Mouse (Mus musculus): Measurements from ENCODE around the gene Mtcl1. TPM values are rescaled to one million over a fixed set of nuclear protein-coding genes. Genes with fewer than 3 reads are reported as not detected.

Gene Mtcl1
- polyA plus RNA-seq, 1 experiment from 2014 or later: 14.3 TPM

DNA sequence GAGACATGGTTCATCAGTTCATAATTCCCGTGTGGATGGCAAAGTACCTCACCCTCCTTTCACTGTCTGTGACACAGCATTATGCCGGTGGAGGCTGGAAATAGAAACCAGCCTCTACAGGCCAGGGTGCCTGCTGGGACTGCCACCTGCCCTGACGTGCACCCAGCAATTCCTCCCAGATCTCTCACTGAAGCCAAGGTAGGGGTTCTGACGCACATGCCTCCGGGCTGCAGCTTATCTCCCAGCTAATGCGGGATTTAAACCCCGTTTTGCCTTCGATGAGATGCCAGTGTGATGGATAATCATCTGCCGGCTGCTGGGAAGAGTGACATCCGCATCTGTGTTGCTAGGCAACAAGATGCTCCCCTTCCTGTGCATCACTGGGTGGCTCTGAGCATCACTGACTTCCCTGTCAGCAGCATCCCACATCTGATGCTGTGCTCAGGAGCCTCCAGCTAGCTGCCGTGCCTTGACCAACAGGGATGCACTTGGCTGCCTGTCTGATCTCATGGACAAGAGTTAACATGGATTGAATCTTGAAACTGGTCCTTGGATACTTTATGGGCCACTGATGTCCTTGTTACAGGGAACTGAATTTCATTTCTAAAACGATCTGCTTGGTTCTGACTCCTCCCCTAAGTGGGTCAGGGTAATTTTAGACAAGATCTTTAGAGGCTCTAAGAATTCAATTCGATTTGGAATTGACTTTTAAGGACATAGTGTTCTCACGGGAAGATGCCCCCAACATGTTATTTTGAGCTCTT lies 123.9 kb downstream of the Mtcl1 start:
- ATAC-seq (ENCODE audit: insufficient read depth): no peak
- 39% methylated on average over 14 of the region's 14 CpGs for WGBS
- no peak for DNase-seq

DNA sequence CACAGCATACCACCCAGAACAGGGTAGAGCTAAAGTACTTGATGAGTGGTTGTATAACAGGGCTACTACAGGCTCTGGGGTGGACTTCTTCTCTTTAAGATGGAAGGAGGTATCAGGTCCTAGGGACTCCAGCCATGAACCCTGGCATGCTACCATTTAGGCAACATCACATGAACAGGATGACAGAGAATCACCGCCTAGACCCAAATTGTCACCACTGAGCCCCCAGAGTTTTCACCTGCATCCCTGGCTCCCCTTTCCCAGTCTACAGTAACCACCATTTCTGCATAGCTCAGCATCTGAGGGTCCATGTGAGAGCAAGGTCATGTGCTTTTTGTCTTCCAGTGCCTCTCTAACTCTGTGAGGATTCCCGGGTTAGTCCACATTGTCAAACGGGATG lies 124.7 kb downstream of the Mtcl1 start:
- no peak for ATAC-seq (ENCODE audit: insufficient read depth)
- TF ChIP-seq CTCF (IDR thresholded peaks at IDR 0.05; ENCODE audit: low read depth): no peak
- H3K27me3 ChIP-seq (ENCODE audit: insufficient read depth, low read length): no peaks in the 10 kb centered on the region

More for the DNA sequence above, 123.9 kb downstream of the Mtcl1 start:
- no peaks in the 10 kb centered on the region for H3K36me3 ChIP-seq (ENCODE audit: insufficient read depth)
- no peak overlapping the region for H3K9ac ChIP-seq
- no peak overlapping the region for H3K4me3 ChIP-seq (ENCODE audit: low read depth, low read length)
- TF ChIP-seq CTCF (IDR thresholded peaks at IDR 0.05; ENCODE audit: low read depth): no peak
- H3K4me2 ChIP-seq: no peak overlapping the region
- no peak overlapping the region for H3K27ac ChIP-seq (ENCODE audit: low read depth)
- no peaks in the 10 kb centered on the region for H3K27me3 ChIP-seq (ENCODE audit: insufficient read depth, low read length)
- H3K4me1 ChIP-seq (ENCODE audit: insufficient read depth): no peaks in the 10 kb centered on the region
- H3K9me3 ChIP-seq (ENCODE audit: low read depth, low read length): no peaks in the 10 kb centered on the region

DNA sequence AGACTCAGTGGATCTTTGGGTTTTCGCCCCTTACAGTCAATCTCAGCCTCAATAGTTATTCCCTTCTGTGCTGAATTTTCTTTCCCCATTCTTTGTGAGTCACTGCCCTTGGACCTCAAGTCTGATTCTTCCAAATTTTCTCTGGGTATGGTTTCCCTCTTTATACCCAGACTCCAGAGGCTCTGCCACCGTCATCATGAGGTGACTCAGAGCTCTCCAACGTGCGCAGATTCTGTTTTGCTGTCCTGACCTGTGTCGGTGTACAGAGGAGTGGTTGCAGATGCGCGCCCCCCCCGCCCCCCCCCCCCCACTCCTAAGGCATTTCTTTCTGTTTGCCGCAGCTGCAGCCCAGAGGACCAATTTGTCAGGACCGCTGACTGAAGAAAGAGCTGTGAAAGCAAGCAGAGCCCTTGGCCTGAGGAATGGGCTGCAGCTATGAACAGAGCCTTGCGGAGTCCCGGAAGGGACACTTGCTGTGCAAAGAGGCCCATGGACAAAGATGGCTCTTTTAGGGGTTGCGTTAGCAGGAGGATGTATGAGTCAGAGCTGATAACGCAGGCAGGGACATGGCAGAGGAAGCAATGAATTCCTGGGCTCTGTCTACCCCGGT lies 126.8 kb downstream of the Mtcl1 start:
- DNase-seq (no peak), ATAC-seq (ENCODE audit: insufficient read depth) (no peak)
- no peak overlapping the region for H3K4me2 ChIP-seq
- H3K4me3 ChIP-seq (ENCODE audit: low read depth, low read length): no peak overlapping the region
- no peaks in the 10 kb centered on the region for H3K27me3 ChIP-seq (ENCODE audit: insufficient read depth, low read length)
- H3K9me3 ChIP-seq (ENCODE audit: low read depth, low read length): no peaks in the 10 kb centered on the region
- TF ChIP-seq CTCF (IDR thresholded peaks at IDR 0.05; ENCODE audit: low read depth): no peak
- H3K36me3 ChIP-seq (ENCODE audit: insufficient read depth): no peaks in the 10 kb centered on the region
- H3K9ac ChIP-seq: no peak overlapping the region
- WGBS: 59% methylated on average over 15 of the region's 15 CpGs
- H3K27ac ChIP-seq (ENCODE audit: low read depth): no peak overlapping the region
- H3K4me1 ChIP-seq (ENCODE audit: insufficient read depth): no peaks in the 10 kb centered on the region

More for the DNA sequence above, 124.7 kb downstream of the Mtcl1 start:
- Histone ChIP-seq H3K36me3 (ENCODE audit: insufficient read depth) (no peaks in the 10 kb centered on the region), H3K9ac (no peak overlapping the region), H3K27ac (ENCODE audit: low read depth) (no peak overlapping the region), H3K4me3 (ENCODE audit: low read depth, low read length) (no peak overlapping the region), H3K4me1 (ENCODE audit: insufficient read depth) (no peaks in the 10 kb centered on the region), H3K9me3 (ENCODE audit: low read depth, low read length) (no peaks in the 10 kb centered on the region), H3K4me2 (no peak overlapping the region)
- no peak for DNase-seq
- WGBS: 76% methylated on average over 3 of the region's 3 CpGs

DNA sequence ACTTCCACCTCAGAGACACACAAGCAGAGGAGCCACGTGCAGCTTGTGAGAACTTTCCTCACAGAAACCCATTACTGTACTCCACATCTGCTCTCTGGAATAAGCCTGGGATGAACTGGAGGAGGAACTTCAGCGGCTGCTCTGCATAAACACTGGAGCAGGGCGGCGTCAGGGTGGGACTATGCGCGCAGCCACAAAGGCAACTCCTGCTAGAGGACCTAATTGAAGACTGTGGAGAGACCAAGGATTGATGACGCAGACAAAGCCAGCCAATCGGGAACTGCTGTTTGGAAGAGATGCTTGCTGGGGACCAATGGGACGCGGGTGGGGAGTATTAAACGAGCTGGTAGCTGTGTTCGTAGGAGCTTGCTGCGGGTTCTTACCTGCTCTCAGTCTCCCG lies 127.6 kb downstream of the Mtcl1 start:
- H3K9ac ChIP-seq: no peak overlapping the region
- TF ChIP-seq CTCF (IDR thresholded peaks at IDR 0.05; ENCODE audit: low read depth): no peak

DNA sequence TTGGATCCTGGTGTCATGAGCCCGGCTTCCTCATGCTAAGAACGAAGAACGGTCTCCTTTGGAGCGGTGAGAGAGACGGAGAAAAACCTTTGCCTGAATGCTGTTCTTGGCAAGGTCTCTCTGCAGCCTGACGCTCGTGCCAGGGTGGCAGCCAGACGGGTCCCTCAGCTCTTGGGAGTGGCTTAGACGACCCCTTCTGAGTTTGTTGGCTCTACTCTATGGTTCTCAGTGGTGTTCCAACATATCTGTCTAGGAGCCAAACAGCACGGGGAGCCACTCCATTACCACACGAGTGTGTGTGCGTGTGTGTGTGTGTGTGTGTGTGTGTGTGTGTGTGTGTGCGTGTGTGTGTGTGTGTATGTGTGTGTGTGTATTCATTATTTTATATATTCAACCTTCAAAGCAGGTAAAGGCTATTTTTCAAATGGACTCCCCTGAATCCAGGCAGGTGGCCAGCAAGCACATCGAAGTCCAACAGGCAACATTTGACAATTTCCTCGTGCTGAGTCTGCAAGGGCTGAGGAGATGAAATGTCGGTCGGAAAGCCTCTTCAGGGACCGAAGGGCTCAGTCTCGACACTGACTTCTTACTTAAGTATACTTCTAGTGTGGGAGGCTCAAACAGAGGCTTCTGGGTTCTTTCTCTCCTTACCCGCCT lies 128.7 kb downstream of the Mtcl1 start:
- Histone ChIP-seq H3K9me3 (ENCODE audit: low read depth, low read length) (no peaks in the 10 kb centered on the region), H3K27ac (ENCODE audit: low read depth) (no peak overlapping the region), H3K36me3 (ENCODE audit: insufficient read depth) (no peaks in the 10 kb centered on the region), H3K4me3 (ENCODE audit: low read depth, low read length) (no peak overlapping the region), H3K9ac (no peak overlapping the region), H3K4me2 (no peak overlapping the region), H3K27me3 (ENCODE audit: insufficient read depth, low read length) (no peaks in the 10 kb centered on the region), H3K4me1 (ENCODE audit: insufficient read depth) (no peaks in the 10 kb centered on the region)
- 70% methylated on average over 20 of the region's 20 CpGs for WGBS
- ATAC-seq (ENCODE audit: insufficient read depth): no peak
- TF ChIP-seq CTCF (IDR thresholded peaks at IDR 0.05; ENCODE audit: low read depth): no peak
- DNase-seq: no peak

More for the DNA sequence above, 127.6 kb downstream of the Mtcl1 start:
- Histone ChIP-seq H3K9me3 (ENCODE audit: low read depth, low read length) (no peaks in the 10 kb centered on the region), H3K4me3 (ENCODE audit: low read depth, low read length) (no peak overlapping the region), H3K4me1 (ENCODE audit: insufficient read depth) (no peaks in the 10 kb centered on the region), H3K36me3 (ENCODE audit: insufficient read depth) (no peaks in the 10 kb centered on the region), H3K27me3 (ENCODE audit: insufficient read depth, low read length) (no peaks in the 10 kb centered on the region), H3K4me2 (no peak overlapping the region), H3K27ac (ENCODE audit: low read depth) (no peak overlapping the region)
- 63% methylated on average over 14 of the region's 14 CpGs for WGBS
- DNase-seq (no peak), ATAC-seq (ENCODE audit: insufficient read depth) (no peak)

DNA sequence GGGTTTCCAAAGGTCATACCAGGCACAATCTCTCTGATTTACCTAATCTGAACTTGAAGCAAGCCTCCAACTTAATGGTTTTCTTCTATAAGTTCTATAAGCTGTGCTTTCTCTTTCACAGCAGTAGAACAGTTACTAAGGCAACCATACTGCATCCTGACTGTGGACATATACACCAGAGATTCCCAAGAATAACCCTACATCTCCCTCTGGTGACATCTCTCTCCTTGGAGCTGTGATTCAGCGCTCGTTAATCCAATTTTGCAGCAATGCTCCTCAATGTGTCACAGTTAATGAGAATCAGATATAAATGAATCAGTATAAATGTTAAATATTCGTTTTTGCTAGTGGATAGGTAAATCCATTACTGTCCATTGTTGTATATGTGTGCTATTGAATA lies 131.5 kb downstream of the Mtcl1 start:
- H3K27me3 ChIP-seq (ENCODE audit: insufficient read depth, low read length): no peaks in the 10 kb centered on the region
- H3K4me1 ChIP-seq (ENCODE audit: insufficient read depth): 0 out of 2 replicates have a peak, but pooled peaks cover 5% of the 10 kb centered on the region
- 88% methylated on average over 3 of the region's 3 CpGs for WGBS
- H3K4me3 ChIP-seq (ENCODE audit: low read depth, low read length): no peak overlapping the region
- no peak overlapping the region for H3K27ac ChIP-seq (ENCODE audit: low read depth)
- H3K9me3 ChIP-seq (ENCODE audit: low read depth, low read length): no peaks in the 10 kb centered on the region
- no peaks in the 10 kb centered on the region for H3K36me3 ChIP-seq (ENCODE audit: insufficient read depth)
- TF ChIP-seq CTCF (IDR thresholded peaks at IDR 0.05; ENCODE audit: low read depth): no peak
- no peak for DNase-seq
- no peak overlapping the region for H3K9ac ChIP-seq
- no peak overlapping the region for H3K4me2 ChIP-seq
- no peak for ATAC-seq (ENCODE audit: insufficient read depth)

DNA sequence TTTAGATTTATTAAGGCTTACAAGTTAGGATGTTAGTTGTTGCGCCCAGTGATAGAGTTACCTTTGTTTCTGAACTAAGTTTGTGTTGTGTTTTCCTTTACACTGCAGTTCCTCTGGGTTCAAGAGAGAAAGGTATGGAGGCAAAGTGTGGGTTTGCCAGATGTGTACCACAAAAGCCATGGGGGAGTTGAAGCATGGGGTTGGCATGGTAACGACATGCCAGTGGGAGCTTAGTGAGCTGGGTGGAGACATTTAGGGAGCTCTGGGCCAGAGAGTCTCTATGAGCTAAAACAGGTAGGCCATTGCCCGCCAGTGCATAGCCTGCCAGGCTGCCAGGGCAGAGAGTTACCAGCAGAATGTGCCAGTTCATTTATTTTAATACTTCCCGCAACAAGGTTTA lies 132.0 kb downstream of the Mtcl1 start:
- Histone ChIP-seq H3K4me1 (ENCODE audit: insufficient read depth) (0 out of 2 replicates have a peak, but pooled peaks cover 5% of the 10 kb centered on the region), H3K9me3 (ENCODE audit: low read depth, low read length) (no peaks in the 10 kb centered on the region), H3K27ac (ENCODE audit: low read depth) (no peak overlapping the region), H3K27me3 (ENCODE audit: insufficient read depth, low read length) (no peaks in the 10 kb centered on the region), H3K4me3 (ENCODE audit: low read depth, low read length) (no peak overlapping the region), H3K36me3 (ENCODE audit: insufficient read depth) (no peaks in the 10 kb centered on the region), H3K9ac (no peak overlapping the region), H3K4me2 (no peak overlapping the region)
- TF ChIP-seq CTCF (IDR thresholded peaks at IDR 0.05; ENCODE audit: low read depth): no peak
- ATAC-seq (ENCODE audit: insufficient read depth) (no peak), DNase-seq (no peak)
- 87% methylated on average over 4 of the region's 4 CpGs for WGBS

Data from lung, embryonic 14.5 days (tissue).